Mouse (Mus musculus) C2C12 (cell line): ENCODE measurements at regions not wholly inside any gene's neighbourhood (a gene's known extent, or its start where the extent isn't known, plus 50 kb on each side); places are given as distances from the start of the nearest gene placed in this dataset.

Experiments used
- CTCF ChIP-seq: IDR thresholded peaks from one replicate; pipeline ENCODE4 v1.5.1; 2011; ENCODE audit not compliant: control insufficient read depth, insufficient read depth, insufficient read length
- MAX ChIP-seq: IDR thresholded peaks from one replicate; pipeline ENCODE4 v1.6.1; 2011; ENCODE audit warnings: mild to moderate bottlenecking, control low read depth
- MYOD1 ChIP-seq: IDR thresholded peaks from one replicate; pipeline ENCODE4 v1.6.1; 2011; ENCODE audit warnings: low read depth; ENCODE audit not compliant: control insufficient read depth, insufficient read length
- USF1 ChIP-seq: IDR thresholded peaks from one replicate; pipeline ENCODE4 v1.6.1; 2011; ENCODE audit warnings: low read depth, mild to moderate bottlenecking, control low read depth, moderate library complexity

DNA sequence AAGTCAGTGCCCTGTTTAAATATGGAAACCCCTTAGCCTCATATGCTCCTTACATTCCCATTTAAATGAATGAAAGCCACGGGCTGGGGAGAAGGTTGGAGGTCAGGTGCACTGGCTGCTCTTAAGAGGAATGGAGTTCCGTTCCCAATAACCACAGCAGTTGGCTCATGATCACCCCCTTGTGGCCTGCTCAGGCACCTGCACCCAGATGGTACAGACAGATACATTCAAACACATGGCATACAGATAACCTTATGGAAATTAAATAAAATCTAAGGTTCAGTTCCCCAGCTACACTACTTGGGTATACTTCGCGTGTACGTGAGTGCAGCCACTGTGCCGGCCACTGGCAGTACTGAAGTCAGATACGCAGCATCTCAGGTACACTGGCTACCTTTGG is 479.1 kb upstream of the Pmfbp1 start:
- TF ChIP-seq CTCF (no peak), USF1 (no peak), MAX (no peak), MYOD1 (no peak)
